Mouse (Mus musculus) megakaryocyte-erythroid progenitor cell, adult 5-6 weeks (primary cell): ENCODE results near the gene Gm5447. TPM values are rescaled to one million over a fixed set of nuclear protein-coding genes. Genes with fewer than 3 reads are reported as not detected.

Source experiments
- ATAC-seq: replicated peaks from 2 replicates; pipeline ENCODE4 v1.8.0; 2016; ENCODE audit warnings: mild to moderate bottlenecking, inconsistent platforms; ENCODE audit not compliant: severe bottlenecking, poor library complexity, low FRiP score, low TSS enrichment
- total RNA-seq, 2 experiments: library from RNA; stranded (forward) in 1 of 2; stranded (reverse) in 1 of 2; fragments of 200-1000, 215-1000 nt in 1 of 2; fragments of >200 nt in 1 of 2; fragmentation: Nextera tagmentation in 1 of 2; gene quantifications; 2 replicates each; pipeline ENCODE4 v1.2.3; 2014 to 2017

Gene Gm5447
- total RNA-seq, 2 experiments from 2014 or later: not detected

- no peak for ATAC-seq
Measured at GRCm38 (mm10) chr13:30985275-30985597, 11.2 kb downstream of the Gm5447 start.

GRCm38 (mm10) chr13:30985598-30986466, 11.8 kb downstream of the Gm5447 start:
- peak; percentile 48 for ATAC-seq

GRCm38 (mm10) chr13:30986934-30987455, 13.0 kb downstream of the Gm5447 start:
- peak; percentile 48; the same call in 1 of the 2 replicates for ATAC-seq

GRCm38 (mm10) chr13:30987686-30988085, 13.7 kb downstream of the Gm5447 start:
- ATAC-seq: no peak

- no peak for ATAC-seq
Measured at GRCm38 (mm10) chr13:30989710-30990109, 15.7 kb downstream of the Gm5447 start.

- no peak for ATAC-seq
Measured at GRCm38 (mm10) chr13:30990233-30990632, 16.2 kb downstream of the Gm5447 start.

GRCm38 (mm10) chr13:30993819-30994218, 19.8 kb downstream of the Gm5447 start:
- peak; percentile 78 for ATAC-seq

DNA sequence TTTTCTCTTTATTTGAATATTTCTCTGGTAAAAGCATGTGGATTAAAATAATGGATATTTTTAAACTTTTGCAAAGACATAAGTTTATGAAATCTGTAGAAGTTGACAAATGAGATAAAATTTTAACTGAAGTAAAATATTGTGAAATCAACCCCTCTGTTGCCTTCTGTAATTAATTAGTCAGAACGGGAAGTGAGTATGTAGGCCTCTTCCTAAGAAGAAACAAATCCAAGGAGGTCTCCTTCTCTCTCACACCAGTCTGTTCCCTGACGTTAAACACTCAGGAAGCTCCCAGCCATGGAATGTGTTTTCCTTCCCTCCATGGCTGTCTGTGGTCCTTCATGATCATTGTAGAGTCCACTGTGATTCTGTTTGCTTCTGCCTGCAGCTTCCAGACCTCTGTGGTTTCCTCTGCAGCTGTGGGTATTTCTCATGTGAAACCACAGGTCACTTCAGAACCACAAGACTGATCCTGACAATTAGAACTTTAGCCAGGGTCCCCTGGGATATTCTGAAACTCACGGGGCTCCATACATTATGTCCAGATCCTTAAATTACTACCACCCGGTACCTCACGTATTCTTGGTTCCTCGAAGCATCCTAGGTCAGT, 20.4 kb downstream of the Gm5447 start:
- no peak for ATAC-seq

DNA sequence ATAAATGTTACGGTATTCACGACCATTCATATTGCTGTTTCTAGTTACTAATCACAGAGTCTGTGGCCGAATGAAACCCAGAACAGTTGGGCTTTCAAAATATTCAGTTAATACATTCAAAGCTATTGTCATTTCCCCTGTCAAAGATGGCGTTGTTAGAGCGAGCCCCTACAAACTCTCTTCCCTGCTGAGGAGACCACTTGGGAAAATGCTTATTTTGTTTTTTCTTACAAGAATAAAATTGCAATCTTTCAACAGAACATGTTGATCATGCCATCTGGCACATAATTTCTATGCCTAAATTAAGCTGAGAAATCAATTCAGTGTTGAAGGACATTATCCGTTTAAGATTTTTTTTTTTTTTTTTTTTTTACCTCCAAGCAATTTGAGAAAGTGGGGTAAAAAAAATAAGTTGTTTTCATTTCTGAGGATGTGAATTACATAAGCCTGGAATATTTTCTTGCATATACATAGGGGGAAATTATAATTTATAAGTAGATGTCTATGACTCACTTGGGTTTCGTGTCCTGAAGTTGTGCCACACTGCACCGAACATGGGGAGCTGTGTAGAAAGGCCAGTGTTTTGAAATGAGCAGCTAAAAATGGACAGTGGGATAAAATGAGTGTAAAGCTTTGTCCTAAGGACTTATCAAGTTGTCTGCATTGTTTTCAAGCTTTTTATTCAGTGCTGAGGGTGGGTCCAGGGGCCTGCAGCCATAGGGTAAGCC, 23.7 kb downstream of the Gm5447 start:
- ATAC-seq: no peak

DNA sequence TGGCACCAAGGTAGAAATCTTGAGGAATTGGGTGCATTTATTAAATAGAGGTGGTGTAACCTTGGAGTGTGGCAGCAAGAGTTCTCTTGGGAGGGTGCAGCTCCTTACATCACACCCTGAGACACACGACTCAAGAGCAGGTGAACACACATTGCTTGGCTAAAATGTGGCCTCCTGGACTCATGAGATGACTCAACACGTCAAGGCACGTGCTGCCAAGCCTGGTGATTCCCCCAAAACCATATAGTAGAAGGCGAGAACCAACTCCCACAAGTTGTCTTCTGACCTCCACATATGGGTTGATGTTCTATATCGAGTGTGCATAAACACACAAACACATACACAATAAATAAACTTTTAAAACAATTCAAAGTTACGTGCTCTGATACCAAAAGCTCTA, 25.8 kb downstream of the Gm5447 start:
- ATAC-seq: no peak

DNA sequence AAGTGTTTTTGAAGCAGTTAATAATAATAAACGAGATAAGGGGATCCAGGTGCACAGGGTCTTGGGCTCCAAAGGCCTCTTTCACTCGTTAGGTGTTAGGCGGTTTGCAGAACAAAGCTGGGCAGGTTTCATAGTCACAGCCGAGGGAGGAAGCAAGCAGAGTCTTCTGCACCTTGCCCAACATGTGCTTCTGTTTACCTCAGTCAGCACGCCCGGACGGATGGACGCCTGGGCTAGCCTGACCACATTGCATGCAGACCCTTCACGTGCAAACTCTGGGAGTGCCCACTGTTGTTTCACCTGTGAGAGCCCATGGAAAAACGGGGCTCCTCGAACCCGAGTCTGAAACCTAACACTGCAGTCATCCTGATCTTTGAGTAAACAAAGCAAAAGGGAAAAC, 30.5 kb downstream of the Gm5447 start:
- no peak for ATAC-seq

GRCm38 (mm10) chr13:31004995-31005394, 31.0 kb downstream of the Gm5447 start:
- ATAC-seq: no peak

- no peak for ATAC-seq
Measured at GRCm38 (mm10) chr13:31017545-31017944, 43.5 kb downstream of the Gm5447 start.

- no peak for ATAC-seq
Measured at GRCm38 (mm10) chr13:31021514-31021913, 47.5 kb downstream of the Gm5447 start.

GRCm38 (mm10) chr13:31021927-31022326, 47.9 kb downstream of the Gm5447 start:
- no peak for ATAC-seq

GRCm38 (mm10) chr13:31023664-31024063, 49.7 kb downstream of the Gm5447 start:
- no peak for ATAC-seq
